ENCODE assay signal across 7 mouse cellular contexts in genomic region chr19:6926559-6927255, GRCm38 (mm10). TPM values are rescaled to one million over a fixed set of nuclear protein-coding genes. Genes with fewer than 3 reads are reported as not detected.
DNase-seq lines count a peak whose midpoint lies in the region; ATAC-seq and TF ChIP-seq lines count a peak whose summit lies in the region.

No protein-coding gene starts in this region.

- no peaks in the 10 kb centered on the region for H3K9me3 ChIP-seq in heart, embryonic 15.5 days (replicated peaks)
- no peaks in the 10 kb centered on the region for H3K9me3 ChIP-seq in neural tube, embryonic 11.5 days (ENCODE audit: control insufficient read depth, low read length)

- no peak overlapping the region for H3K27ac ChIP-seq in thymus, adult 2 months (ENCODE audit: control insufficient read depth, insufficient read depth, low read length)
- H3K27ac ChIP-seq in heart, embryonic 15.5 days: no peak overlapping the region
- no peak overlapping the region for H3K27ac ChIP-seq in neural tube, embryonic 11.5 days (ENCODE audit: low read depth, low read length)

- H3K9ac ChIP-seq in heart, embryonic 15.5 days: no peak overlapping the region; the same call in 1 of the 2 replicates
- H3K9ac ChIP-seq in neural tube, embryonic 11.5 days (ENCODE audit: low read length): no peak overlapping the region; the same call in 1 of the 2 replicates

- H3K4me3 ChIP-seq in thymus, adult 2 months (ENCODE audit: control insufficient read depth, insufficient read depth, low read length): no peak overlapping the region
- H3K4me3 ChIP-seq in heart, embryonic 15.5 days: peak overlapping the region; percentile 19
- H3K4me3 ChIP-seq in neural tube, embryonic 11.5 days (ENCODE audit: low read depth, low read length): peak overlapping the region; percentile 13

- no peak for ATAC-seq in heart, embryonic 15.5 days (replicated peaks; ENCODE audit: insufficient number of reproducible peaks, insufficient read depth, low FRiP score, low read depth)
- ATAC-seq in neural tube, embryonic 11.5 days (ENCODE audit: insufficient read depth, low FRiP score, low TSS enrichment): no peak

- TF ChIP-seq POLR2A in thymus, adult 2 months (IDR thresholded peaks at IDR 0.05; ENCODE audit: control insufficient read depth, extremely low read depth, insufficient read depth, low read length, poor library complexity): no peak

- no peak for TF ChIP-seq CTCF in thymus, adult 2 months (IDR thresholded peaks at IDR 0.05; ENCODE audit: borderline replicate concordance, control insufficient read depth, extremely low read depth, insufficient read depth, low read length, poor library complexity)

- peak overlapping the region; percentile 55 for H3K4me2 ChIP-seq in heart, embryonic 15.5 days
- peak overlapping the region; percentile 27; the same call in 1 of the 2 replicates for H3K4me2 ChIP-seq in neural tube, embryonic 11.5 days (ENCODE audit: low read depth)

- H3K36me3 ChIP-seq in thymus, adult 2 months (ENCODE audit: control insufficient read depth, insufficient read depth, low read length): no peaks in the 10 kb centered on the region
- H3K36me3 ChIP-seq in heart, embryonic 15.5 days: no peaks in the 10 kb centered on the region
- no peaks in the 10 kb centered on the region for H3K36me3 ChIP-seq in neural tube, embryonic 11.5 days (ENCODE audit: control insufficient read depth, insufficient read depth, low read length)

- H3K27me3 ChIP-seq in thymus, adult 2 months (ENCODE audit: control insufficient read depth, insufficient read depth, low read length): peaks cover 22% of the 10 kb centered on the region; the same call in 1 of the 2 replicates
- peaks cover 75% of the 10 kb centered on the region for H3K27me3 ChIP-seq in heart, embryonic 15.5 days
- peaks cover 74% of the 10 kb centered on the region for H3K27me3 ChIP-seq in neural tube, embryonic 11.5 days (ENCODE audit: control insufficient read depth, insufficient read depth, low read length)

- peaks cover 19% of the 10 kb centered on the region for H3K4me1 ChIP-seq in thymus, adult 2 months (replicated peaks; ENCODE audit: control insufficient read depth, insufficient read depth, low read length)
- H3K4me1 ChIP-seq in heart, embryonic 15.5 days (replicated peaks): peaks cover 39% of the 10 kb centered on the region
- peaks cover 7% of the 10 kb centered on the region; the same call in 1 of the 2 replicates for H3K4me1 ChIP-seq in neural tube, embryonic 11.5 days (ENCODE audit: control insufficient read depth, insufficient read depth, low read length)

- peak; percentile 52 for DNase-seq in thymus, postnatal 4 days
- DNase-seq in thymus, adult 2 months: no peak
- DNase-seq in kidney, postnatal 4 days: peak; percentile 58 to 73
- DNase-seq in neural tube, embryonic 11.5 days (ENCODE audit: low spot score): peak; percentile 58
- DNase-seq in frontal cortex, postnatal 36 days (ENCODE audit: low spot score in 2 of 2): no peak
- DNase-seq in layer of hippocampus, postnatal 14 days (ENCODE audit: low spot score in 2 of 2): no peak

- 19% methylated on average over 26 of the region's 26 CpGs for WGBS in thymus, adult 2 months
- WGBS in heart, embryonic 15.5 days: 19% methylated on average over 26 of the region's 26 CpGs
- WGBS in neural tube, embryonic 11.5 days: 11% methylated on average over 26 of the region's 26 CpGs

RNA-seq across cellular contexts. Expression of gene Catsperz, which starts 1.5 kb away (rescaled TPM):
- polyA plus RNA-seq in thymus, adult 2 months (2012; rRNA removed): 3.7 and 5.2 TPM in 2 replicates
- polyA plus RNA-seq in heart, embryonic 15.5 days (2015; fragmentation: Nextera tagmentation; extraction: Ambion mirVana): 1.9 and 3.4 TPM in 2 replicates
- 0.77 TPM in 1 of 2 replicates, not detected in the other for polyA plus RNA-seq in neural tube, embryonic 11.5 days (2014; fragmentation: Nextera tagmentation; extraction: Ambion mirVana)
- 10 to 100 TPM; 13.3 to 14.4 TPM for total RNA-seq in layer of hippocampus, postnatal 14 days (2021)

RNA-seq across cellular contexts. Expression of gene Esrra, which starts 5.1 kb away (rescaled TPM):
- polyA plus RNA-seq in thymus, adult 2 months (2012; rRNA removed): 67.9 and 77.4 TPM in 2 replicates
- polyA plus RNA-seq in heart, embryonic 15.5 days (2015; fragmentation: Nextera tagmentation; extraction: Ambion mirVana): 36.9 and 39.3 TPM in 2 replicates
- 4.1 and 4.3 TPM in 2 replicates for polyA plus RNA-seq in neural tube, embryonic 11.5 days (2014; fragmentation: Nextera tagmentation; extraction: Ambion mirVana)
- 10 to 100 TPM; 52.6 to 59.2 TPM for total RNA-seq in layer of hippocampus, postnatal 14 days (2021)

RNA-seq across cellular contexts. Expression of gene Kcnk4, which starts 7.6 kb away (rescaled TPM):
- polyA plus RNA-seq in thymus, adult 2 months (2012; rRNA removed): 1.5 and 1.8 TPM in 2 replicates
- 0.14 and 1.1 TPM in 2 replicates for polyA plus RNA-seq in heart, embryonic 15.5 days (2015; fragmentation: Nextera tagmentation; extraction: Ambion mirVana)
- polyA plus RNA-seq in neural tube, embryonic 11.5 days (2014; fragmentation: Nextera tagmentation; extraction: Ambion mirVana): 0.13 and 0.28 TPM in 2 replicates
- 10 to 100 TPM; 26.2 to 26.9 TPM for total RNA-seq in layer of hippocampus, postnatal 14 days (2021)

RNA-seq across cellular contexts. Expression of gene Bad, which starts 15.0 kb away (rescaled TPM):
- 59.1 and 65.6 TPM in 2 replicates for polyA plus RNA-seq in thymus, adult 2 months (2012; rRNA removed)
- 55.6 and 58.1 TPM in 2 replicates for polyA plus RNA-seq in heart, embryonic 15.5 days (2015; fragmentation: Nextera tagmentation; extraction: Ambion mirVana)
- polyA plus RNA-seq in neural tube, embryonic 11.5 days (2014; fragmentation: Nextera tagmentation; extraction: Ambion mirVana): 53.0 and 58.5 TPM in 2 replicates
- total RNA-seq in layer of hippocampus, postnatal 14 days (2021): 10 to 100 TPM; 37.4 to 39.2 TPM

RNA-seq across cellular contexts. Expression of gene Gpr137, which starts 15.6 kb away (rescaled TPM):
- 66.8 and 86.6 TPM in 2 replicates for polyA plus RNA-seq in thymus, adult 2 months (2012; rRNA removed)
- polyA plus RNA-seq in heart, embryonic 15.5 days (2015; fragmentation: Nextera tagmentation; extraction: Ambion mirVana): 20.8 and 27.7 TPM in 2 replicates
- 34.6 and 39.7 TPM in 2 replicates for polyA plus RNA-seq in neural tube, embryonic 11.5 days (2014; fragmentation: Nextera tagmentation; extraction: Ambion mirVana)
- 10 to 100 TPM; 88.1 to 94.9 TPM for total RNA-seq in layer of hippocampus, postnatal 14 days (2021)

Comparison
In these comparisons a context has a peak if more than half of its experiments do, and no peak if none do; other contexts are left out.
1. DNase-seq: peak in thymus, postnatal 4 days (single experiment), kidney, postnatal 4 days (2 of 2) and neural tube, embryonic 11.5 days (single experiment); none in thymus, adult 2 months (single experiment), frontal cortex, postnatal 36 days (0 of 2) and layer of hippocampus, postnatal 14 days (0 of 2).